ENCODE assay signal across 8 mouse cellular contexts in the genomic region with DNA sequence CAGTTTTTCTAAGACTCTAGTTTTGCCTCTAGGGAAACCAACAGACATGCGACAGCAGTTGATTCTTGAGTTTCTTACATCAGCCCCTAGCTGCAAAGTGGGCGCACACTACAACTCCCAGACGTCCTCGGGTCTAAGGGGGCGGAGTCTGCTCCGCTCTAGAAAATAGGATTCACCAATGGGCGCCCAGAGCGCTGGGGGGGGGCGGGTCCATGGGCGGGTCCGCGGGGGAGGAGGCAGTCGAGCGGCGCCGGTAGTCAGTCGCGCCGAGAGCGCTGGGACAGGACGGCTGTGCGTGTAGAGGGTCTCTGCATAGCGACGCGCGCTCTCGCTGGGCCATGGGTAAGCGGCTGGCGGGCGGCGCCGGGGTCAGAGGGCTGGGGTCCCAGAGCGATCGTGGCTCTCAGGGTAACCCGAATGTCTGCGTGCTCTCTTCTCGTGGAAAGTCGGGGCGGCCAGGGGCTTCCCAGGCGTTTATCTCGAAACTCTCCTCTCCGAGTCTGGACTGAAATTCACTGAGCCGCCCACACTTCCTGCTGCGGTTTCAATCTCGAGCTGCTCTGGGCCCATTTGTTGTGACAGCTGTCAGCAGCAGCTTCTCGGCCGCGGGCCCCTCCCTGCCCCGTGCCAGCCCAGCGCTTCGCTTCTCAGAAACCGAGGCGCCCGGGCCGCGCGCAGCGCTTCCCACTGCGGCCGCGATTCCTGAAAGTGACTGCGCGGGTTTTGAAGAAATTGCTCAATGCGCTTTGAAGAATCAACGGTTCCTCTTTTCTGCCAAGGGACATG. TPM values are rescaled to one million over a fixed set of nuclear protein-coding genes. Genes with fewer than 3 reads are reported as not detected.
A peak's percentile ranks its signal among the peaks of the same experiment; 100 is the strongest.
DNase-seq lines count a peak whose midpoint lies in the region; ATAC-seq and TF ChIP-seq lines count a peak whose summit lies in the region.

A gene (plus strand): TSS at position 239 of the 786 bp plus-strand sequence.

- peaks cover 33% of the 10 kb centered on the region for H3K4me1 ChIP-seq in embryonic facial prominence, embryonic 13.5 days
- peaks cover 25% of the 10 kb centered on the region for H3K4me1 ChIP-seq in limb, embryonic 14.5 days (ENCODE audit: control insufficient read depth, insufficient read depth, low read length)
- H3K4me1 ChIP-seq in midbrain, postnatal 0 days (ENCODE audit: insufficient read depth, low read length): no peaks in the 10 kb centered on the region; the same call in 1 of the 2 replicates

- peak; percentile 99 for TF ChIP-seq POLR2A in limb, embryonic 14.5 days (IDR thresholded peaks at IDR 0.05; ENCODE audit: borderline replicate concordance, extremely low read depth, insufficient read depth, insufficient read length)

- peak; percentile 91 for DNase-seq in 3134 (ENCODE audit: extremely low read depth, insufficient read length, low spot score)
- DNase-seq in adrenal gland, postnatal 36 days: peak; percentile 88 to 92
- peak; percentile 82 for DNase-seq in heart, adult 8-10 months (ENCODE audit: low spot score)
- peak; percentile 87 for DNase-seq in kidney, adult 9 months
- DNase-seq in limb, embryonic 14.5 days (ENCODE audit: low spot score): peak; percentile 94
- DNase-seq in midbrain, postnatal 0 days (ENCODE audit: low spot score): peak; percentile 96
- peak; percentile 68 to 76 for DNase-seq in spleen, postnatal 14 days (ENCODE audit: low spot score in 2 of 2)

- peak within 1 kb of the TSS; percentile 88 for H3K4me2 ChIP-seq in embryonic facial prominence, embryonic 13.5 days
- peak within 1 kb of the TSS; percentile 93 for H3K4me2 ChIP-seq in limb, embryonic 14.5 days (replicated peaks; ENCODE audit: low read depth, low read length, severe bottlenecking)
- H3K4me2 ChIP-seq in midbrain, postnatal 0 days (ENCODE audit: low read depth, low read length, poor library complexity, severe bottlenecking): peak within 1 kb of the TSS; percentile 87

- TF ChIP-seq CTCF in midbrain, postnatal 0 days (IDR thresholded peaks at IDR 0.05): peak; percentile 51

- under 1% methylated on average over 65 of the region's 65 CpGs for WGBS in embryonic facial prominence, embryonic 13.5 days
- WGBS in limb, embryonic 14.5 days: under 1% methylated on average over 62 of the region's 65 CpGs
- WGBS in midbrain, postnatal 0 days: under 1% methylated on average over 57 of the region's 65 CpGs

- ATAC-seq in embryonic facial prominence, embryonic 13.5 days (ENCODE audit: insufficient number of reproducible peaks, insufficient read depth, low FRiP score, low TSS enrichment, low read depth): peak; percentile 83
- ATAC-seq in limb, embryonic 14.5 days (ENCODE audit: low FRiP score, low read depth): peak; percentile 91
- ATAC-seq in midbrain, postnatal 0 days (ENCODE audit: low FRiP score): peak; percentile 92

- peak within 1 kb of the TSS; percentile 59 for H3K4me3 ChIP-seq in embryonic facial prominence, embryonic 13.5 days
- H3K4me3 ChIP-seq in limb, embryonic 14.5 days (replicated peaks; ENCODE audit: low read length): peak within 1 kb of the TSS; percentile 62
- peak within 1 kb of the TSS; percentile 51 for H3K4me3 ChIP-seq in midbrain, postnatal 0 days (ENCODE audit: low read depth, low read length)

- peak within 1 kb of the TSS; percentile 85 for H3K27ac ChIP-seq in embryonic facial prominence, embryonic 13.5 days
- peak within 1 kb of the TSS; percentile 33; the same call in 1 of the 2 replicates for H3K27ac ChIP-seq in limb, embryonic 14.5 days (replicated peaks; ENCODE audit: low read depth, low read length)
- H3K27ac ChIP-seq in midbrain, postnatal 0 days (ENCODE audit: low read depth, low read length): peak within 1 kb of the TSS; percentile 43; the same call in 1 of the 2 replicates

- H3K9ac ChIP-seq in embryonic facial prominence, embryonic 13.5 days: peak within 1 kb of the TSS; percentile 70
- H3K9ac ChIP-seq in limb, embryonic 14.5 days (ENCODE audit: low read depth, low read length, severe bottlenecking): peak within 1 kb of the TSS; percentile 62
- H3K9ac ChIP-seq in midbrain, postnatal 0 days (replicated peaks; ENCODE audit: low read length, poor library complexity, severe bottlenecking): peak within 1 kb of the TSS; percentile 57

- H3K9me3 ChIP-seq in embryonic facial prominence, embryonic 13.5 days: no peaks in the 10 kb centered on the region
- no peaks in the 10 kb centered on the region for H3K9me3 ChIP-seq in limb, embryonic 14.5 days (ENCODE audit: control insufficient read depth, low read length)
- H3K9me3 ChIP-seq in midbrain, postnatal 0 days (ENCODE audit: low read length): no peaks in the 10 kb centered on the region

- H3K36me3 ChIP-seq in embryonic facial prominence, embryonic 13.5 days: no peaks in the 10 kb centered on the region
- H3K36me3 ChIP-seq in limb, embryonic 14.5 days (ENCODE audit: control insufficient read depth, insufficient read depth, low read length): no peaks in the 10 kb centered on the region
- no peaks in the 10 kb centered on the region for H3K36me3 ChIP-seq in midbrain, postnatal 0 days (ENCODE audit: insufficient read depth, low read length)

- H3K27me3 ChIP-seq in embryonic facial prominence, embryonic 13.5 days: peaks cover 12% of the 10 kb centered on the region
- H3K27me3 ChIP-seq in limb, embryonic 14.5 days (ENCODE audit: control insufficient read depth, insufficient read depth, low read length): peaks cover 15% of the 10 kb centered on the region; the same call in 1 of the 2 replicates
- 0 out of 2 replicates have a peak, but pooled peaks cover 4% of the 10 kb centered on the region for H3K27me3 ChIP-seq in midbrain, postnatal 0 days (ENCODE audit: insufficient read depth, low read length)

RNA-seq across cellular contexts. Expression of the gene that starts here (rescaled TPM):
- 1 to 10 TPM; 4.2 to 6.9 TPM for total RNA-seq in adrenal gland, postnatal 36 days (2021)
- polyA plus RNA-seq in embryonic facial prominence, embryonic 13.5 days (2015; fragmentation: Nextera tagmentation; extraction: Ambion mirVana): 6.3 and 7.2 TPM in 2 replicates
- total RNA-seq in heart, adult 8-10 months (2022): 10 to 100 TPM in 2 of 4 experiments, 1 to 10 TPM in 2; 4.7 to 16.6 (median 9.9) TPM
- 7.1 and 9.1 TPM in 2 replicates for polyA plus RNA-seq in limb, embryonic 14.5 days (2012; rRNA removed)
- polyA plus RNA-seq in limb, embryonic 14.5 days (2014; fragmentation: Nextera tagmentation; extraction: Ambion mirVana): 8.0 and 9.6 TPM in 2 replicates
- total RNA-seq in midbrain, postnatal 0 days (2014; rRNA removed): 3.9 and 5.4 TPM in 2 replicates
- polyA plus RNA-seq in midbrain, postnatal 0 days (2015; fragmentation: Nextera tagmentation; extraction: Ambion mirVana): 3.1 and 3.4 TPM in 2 replicates

Comparison
In these comparisons a context has a peak if more than half of its experiments do, and no peak if none do; other contexts are left out.
1. Peak in every context shown above with its lines: DNase-seq, ATAC-seq, H3K4me3 ChIP-seq and H3K27ac ChIP-seq.
2. H3K27ac ChIP-seq: peak in every context shown above with its lines; median percentile 85 in embryonic facial prominence, embryonic 13.5 days; 43 in midbrain, postnatal 0 days; 33 in limb, embryonic 14.5 days.